Mouse (Mus musculus): ENCODE results near the gene Prr23a2. TPM values are rescaled to one million over a fixed set of nuclear protein-coding genes. Genes with fewer than 3 reads are reported as not detected.
"Not testable (repeated sequence)": the region's sequence is repeated elsewhere in the genome, so short reads cannot be mapped to it uniquely, and the experiment has no call there.

Gene Prr23a2
- not detected in 2 replicates for polyA plus RNA-seq (2011; ENCODE audit: insufficient read length, low read depth, missing spikeins)

GRCm38 (mm10) chr9:98856210-98856609 is at the start of gene Prr23a2:
Gene Prr23a2 (plus strand): TSS chr9:98856494.
- H3K4me3 ChIP-seq (ENCODE audit: insufficient read depth, low read length): no peak within 1 kb of the TSS
- no peaks in the 10 kb centered on the region for H3K4me1 ChIP-seq (ENCODE audit: control insufficient read depth, insufficient read depth, low read length)
- TF ChIP-seq POLR2A (IDR thresholded peaks at IDR 0.05; ENCODE audit: low read depth, low read length): no peak
- no peak for TF ChIP-seq CTCF (IDR thresholded peaks at IDR 0.05; ENCODE audit: borderline replicate concordance, insufficient read depth, low read length)
- H3K27ac ChIP-seq (ENCODE audit: insufficient read depth, low read length): no peak within 1 kb of the TSS

GRCm38 (mm10) chr9:98807631-98808030 is 48.7 kb upstream of the Prr23a2 start:
- no peak for TF ChIP-seq POLR2A (IDR thresholded peaks at IDR 0.05; ENCODE audit: low read depth, low read length)
- no peak for TF ChIP-seq CTCF (IDR thresholded peaks at IDR 0.05; ENCODE audit: borderline replicate concordance, insufficient read depth, low read length)
- no peaks in the 10 kb centered on the region for H3K4me1 ChIP-seq (ENCODE audit: control insufficient read depth, insufficient read depth, low read length)

GRCm38 (mm10) chr9:98809526-98809925 is 46.8 kb upstream of the Prr23a2 start:
- not testable (repeated sequence) for H3K27ac ChIP-seq (ENCODE audit: insufficient read depth, low read length); H3K4me1 ChIP-seq (ENCODE audit: control insufficient read depth, insufficient read depth, low read length); H3K4me3 ChIP-seq (ENCODE audit: insufficient read depth, low read length)

More at GRCm38 (mm10) chr9:98807631-98808030, 48.7 kb upstream of the Prr23a2 start:
- Histone ChIP-seq H3K4me3 (ENCODE audit: insufficient read depth, low read length) (no peak overlapping the region), H3K27ac (ENCODE audit: insufficient read depth, low read length) (no peak overlapping the region)

- no peaks in the 10 kb centered on the region for H3K4me1 ChIP-seq (ENCODE audit: control insufficient read depth, insufficient read depth, low read length)
- TF ChIP-seq POLR2A (IDR thresholded peaks at IDR 0.05; ENCODE audit: low read depth, low read length) (no peak), CTCF (IDR thresholded peaks at IDR 0.05; ENCODE audit: borderline replicate concordance, insufficient read depth, low read length) (no peak)
- H3K4me3 ChIP-seq (ENCODE audit: insufficient read depth, low read length): no peak overlapping the region
- no peak overlapping the region for H3K27ac ChIP-seq (ENCODE audit: insufficient read depth, low read length)
These were observed 40.2 kb upstream of the Prr23a2 start for GRCm38 (mm10) chr9:98816066-98816465.

- no peak for TF ChIP-seq CTCF (IDR thresholded peaks at IDR 0.05; ENCODE audit: borderline replicate concordance, insufficient read depth, low read length)
- TF ChIP-seq POLR2A (IDR thresholded peaks at IDR 0.05; ENCODE audit: low read depth, low read length): no peak
- no peak overlapping the region for H3K4me3 ChIP-seq (ENCODE audit: insufficient read depth, low read length)
- no peak overlapping the region for H3K27ac ChIP-seq (ENCODE audit: insufficient read depth, low read length)
- H3K4me1 ChIP-seq (ENCODE audit: control insufficient read depth, insufficient read depth, low read length): no peaks in the 10 kb centered on the region
These were observed 38.7 kb upstream of the Prr23a2 start for GRCm38 (mm10) chr9:98817592-98817991.

GRCm38 (mm10) chr9:98818971-98819370 is 37.3 kb upstream of the Prr23a2 start:
- TF ChIP-seq POLR2A (IDR thresholded peaks at IDR 0.05; ENCODE audit: low read depth, low read length) (no peak), CTCF (IDR thresholded peaks at IDR 0.05; ENCODE audit: borderline replicate concordance, insufficient read depth, low read length) (no peak)
- no peak overlapping the region for H3K27ac ChIP-seq (ENCODE audit: insufficient read depth, low read length)
- no peak overlapping the region for H3K4me3 ChIP-seq (ENCODE audit: insufficient read depth, low read length)
- no peaks in the 10 kb centered on the region for H3K4me1 ChIP-seq (ENCODE audit: control insufficient read depth, insufficient read depth, low read length)

GRCm38 (mm10) chr9:98819481-98819880 is 36.8 kb upstream of the Prr23a2 start:
- Histone ChIP-seq H3K27ac (ENCODE audit: insufficient read depth, low read length) (no peak overlapping the region), H3K4me3 (ENCODE audit: insufficient read depth, low read length) (no peak overlapping the region), H3K4me1 (ENCODE audit: control insufficient read depth, insufficient read depth, low read length) (no peaks in the 10 kb centered on the region)
- TF ChIP-seq CTCF (IDR thresholded peaks at IDR 0.05; ENCODE audit: borderline replicate concordance, insufficient read depth, low read length): no peak
- TF ChIP-seq POLR2A (IDR thresholded peaks at IDR 0.05; ENCODE audit: low read depth, low read length): no peak

- H3K4me1 ChIP-seq (ENCODE audit: control insufficient read depth, insufficient read depth, low read length): no peaks in the 10 kb centered on the region
- TF ChIP-seq POLR2A (IDR thresholded peaks at IDR 0.05; ENCODE audit: low read depth, low read length) (no peak), CTCF (IDR thresholded peaks at IDR 0.05; ENCODE audit: borderline replicate concordance, insufficient read depth, low read length) (no peak)
- H3K27ac ChIP-seq (ENCODE audit: insufficient read depth, low read length): no peak overlapping the region
- no peak overlapping the region for H3K4me3 ChIP-seq (ENCODE audit: insufficient read depth, low read length)
These were observed 35.8 kb upstream of the Prr23a2 start for GRCm38 (mm10) chr9:98820461-98820860.

GRCm38 (mm10) chr9:98821067-98821466 is 35.2 kb upstream of the Prr23a2 start:
- no peak for TF ChIP-seq CTCF (IDR thresholded peaks at IDR 0.05; ENCODE audit: borderline replicate concordance, insufficient read depth, low read length)
- no peak for TF ChIP-seq POLR2A (IDR thresholded peaks at IDR 0.05; ENCODE audit: low read depth, low read length)
- no peak overlapping the region for H3K4me3 ChIP-seq (ENCODE audit: insufficient read depth, low read length)
- no peak overlapping the region for H3K27ac ChIP-seq (ENCODE audit: insufficient read depth, low read length)
- no peaks in the 10 kb centered on the region for H3K4me1 ChIP-seq (ENCODE audit: control insufficient read depth, insufficient read depth, low read length)

- Histone ChIP-seq H3K4me1 (ENCODE audit: control insufficient read depth, insufficient read depth, low read length) (no peaks in the 10 kb centered on the region), H3K27ac (ENCODE audit: insufficient read depth, low read length) (no peak overlapping the region), H3K4me3 (ENCODE audit: insufficient read depth, low read length) (no peak overlapping the region)
- TF ChIP-seq POLR2A (IDR thresholded peaks at IDR 0.05; ENCODE audit: low read depth, low read length): no peak
- TF ChIP-seq CTCF (IDR thresholded peaks at IDR 0.05; ENCODE audit: borderline replicate concordance, insufficient read depth, low read length): no peak
These were observed 32.5 kb upstream of the Prr23a2 start for GRCm38 (mm10) chr9:98823805-98824204.

- no peak for TF ChIP-seq POLR2A (IDR thresholded peaks at IDR 0.05; ENCODE audit: low read depth, low read length)
- Histone ChIP-seq H3K27ac (ENCODE audit: insufficient read depth, low read length) (no peak overlapping the region), H3K4me3 (ENCODE audit: insufficient read depth, low read length) (no peak overlapping the region), H3K4me1 (ENCODE audit: control insufficient read depth, insufficient read depth, low read length) (no peaks in the 10 kb centered on the region)
These were observed 26.8 kb upstream of the Prr23a2 start for GRCm38 (mm10) chr9:98829508-98829907.

Data from embryonic fibroblast, embryonic 13.5 days (primary cell).